Mouse (Mus musculus): Measurements from ENCODE around the gene Pih1d1. TPM values are rescaled to one million over a fixed set of nuclear protein-coding genes. Genes with fewer than 3 reads are reported as not detected.

The Pih1d1 gene
- total RNA-seq, 2 experiments from 2014 or later: 40.0 to 42.4 TPM

DNA sequence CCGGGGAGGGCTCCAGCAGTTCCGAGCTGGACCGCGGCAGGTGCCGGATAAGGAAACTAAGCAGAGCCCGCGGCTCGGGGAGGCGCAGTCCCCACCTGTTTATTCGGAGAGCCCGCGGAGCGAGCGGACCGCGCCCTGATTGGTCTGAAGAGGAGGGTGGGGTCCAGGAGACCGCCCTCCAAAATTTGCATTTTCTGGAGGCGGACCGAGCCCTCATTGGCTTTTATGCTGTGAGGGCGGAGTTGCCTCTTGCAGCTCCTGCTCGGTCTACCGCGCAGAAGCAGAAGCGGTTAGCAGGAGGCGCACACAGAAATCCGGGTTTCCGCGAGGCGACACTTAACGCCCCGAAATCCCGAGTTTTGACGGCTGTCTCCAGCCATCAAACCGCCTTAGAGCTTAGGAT lies 28.1 kb downstream of the Pih1d1 start:
- intact Hi-C loops (cut with DNase I; ENCODE audit: low total_unique reads): no loop called here

DNA sequence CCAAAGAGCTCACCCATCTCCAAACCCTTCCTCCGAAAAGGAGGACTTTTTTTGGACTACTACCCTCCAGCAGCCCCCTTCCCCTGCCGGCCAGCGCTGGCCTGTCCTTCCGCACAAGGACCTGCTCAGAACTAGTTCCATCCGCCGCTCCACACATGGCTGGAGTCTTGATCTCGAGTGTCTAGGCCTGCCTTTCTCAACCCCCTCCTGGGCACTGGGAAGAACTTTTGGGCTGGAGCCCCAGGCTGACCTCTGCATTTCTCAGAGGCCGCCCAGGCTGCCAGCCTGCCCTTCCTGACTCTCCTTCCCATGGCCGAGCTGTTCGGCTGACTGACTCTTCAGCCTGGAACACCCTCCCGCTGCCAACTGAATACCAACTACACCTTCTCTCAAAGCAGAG lies 28.5 kb downstream of the Pih1d1 start:
- DNase-seq: peak; percentile 55
- intact Hi-C loops (cut with DNase I; ENCODE audit: low total_unique reads): no loop called here

More for the DNA sequence above, 28.1 kb downstream of the Pih1d1 start:
- DNase-seq: peak; percentile 87

DNA sequence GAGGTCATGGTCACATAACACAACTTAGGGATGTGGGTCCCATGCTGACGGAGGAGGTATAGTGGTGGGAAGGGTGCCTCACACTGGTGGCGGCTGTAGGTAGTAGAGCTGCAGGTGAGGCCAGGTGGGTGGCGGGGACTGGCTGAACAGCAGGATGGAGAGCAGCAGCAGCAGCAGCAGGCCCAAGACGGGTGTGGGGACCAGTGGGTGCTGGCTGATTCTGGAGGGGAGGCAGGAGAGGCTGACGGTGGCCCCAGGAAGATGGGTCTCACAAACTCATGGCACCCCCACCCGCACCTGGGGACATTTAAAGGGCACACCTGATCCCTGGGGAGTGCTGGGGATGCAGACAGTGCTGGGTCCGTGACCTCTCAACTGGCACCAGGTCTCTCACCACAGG lies 29.6 kb downstream of the Pih1d1 start:
- DNase-seq: no peak
- intact Hi-C loops (cut with DNase I; ENCODE audit: low total_unique reads): no loop called here

DNA sequence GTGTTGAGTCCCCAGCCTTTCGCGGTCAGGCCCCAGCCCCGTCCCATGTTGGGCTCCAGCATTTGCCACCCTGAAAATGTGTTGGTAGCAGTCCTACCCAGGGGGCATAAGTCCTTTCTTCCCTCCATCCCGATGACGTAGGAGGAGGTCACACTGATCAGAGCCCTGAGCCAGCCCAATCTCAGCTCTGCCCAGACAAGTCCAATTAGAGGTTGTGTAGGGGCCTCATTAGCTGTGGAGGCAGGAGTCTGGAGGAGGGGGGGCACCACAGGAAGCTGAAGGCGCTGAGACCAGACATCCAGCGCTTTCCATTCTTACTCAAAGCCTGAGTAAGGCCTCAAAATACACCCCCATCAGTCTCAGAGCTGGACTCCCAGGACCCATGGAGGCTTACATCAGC lies 31.8 kb downstream of the Pih1d1 start:
- intact Hi-C loops (cut with DNase I; ENCODE audit: low total_unique reads): no loop called here
- no peak for DNase-seq

DNA sequence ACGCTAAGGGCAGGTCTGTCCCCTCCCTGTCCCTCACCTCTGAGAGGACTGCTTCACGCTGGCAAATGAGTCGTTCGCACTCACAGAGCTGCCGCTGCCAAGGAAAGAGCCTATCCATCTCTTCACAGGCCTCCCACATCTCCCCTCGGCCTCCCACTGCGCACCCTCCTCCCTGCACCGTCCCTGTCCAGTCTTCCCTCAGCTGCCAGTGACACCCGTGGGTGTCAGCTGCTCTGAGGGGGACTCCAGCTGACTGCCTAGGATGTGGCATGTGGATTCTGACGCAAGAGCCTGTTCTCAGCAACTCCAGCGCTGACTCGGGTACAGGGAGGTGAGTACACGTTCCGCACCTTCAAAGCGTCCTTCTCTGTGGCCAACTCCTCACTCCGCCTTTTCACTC lies 35.5 kb downstream of the Pih1d1 start:
- intact Hi-C loops (cut with DNase I; ENCODE audit: low total_unique reads): no loop called here
- DNase-seq: no peak

DNA sequence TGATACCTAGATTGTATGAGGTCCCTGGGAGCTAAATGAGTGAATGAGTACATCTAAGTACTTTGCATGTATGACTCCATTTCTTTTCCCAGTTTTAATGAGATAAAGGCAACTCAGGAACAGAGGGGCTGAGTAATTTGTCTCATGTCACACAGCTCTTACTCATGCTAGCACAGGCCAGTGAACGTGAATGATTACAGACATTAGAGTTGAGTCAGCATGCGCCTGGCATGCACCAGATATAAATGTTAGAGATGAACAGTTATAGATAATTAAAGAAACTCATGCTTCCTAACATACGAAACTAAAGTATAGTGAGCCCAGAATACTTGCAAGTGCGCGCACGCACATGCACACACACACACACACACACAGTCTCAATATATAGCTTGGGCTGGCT lies 36.1 kb downstream of the Pih1d1 start:
- no peak for DNase-seq
- intact Hi-C loops (cut with DNase I; ENCODE audit: low total_unique reads): no loop called here

DNA sequence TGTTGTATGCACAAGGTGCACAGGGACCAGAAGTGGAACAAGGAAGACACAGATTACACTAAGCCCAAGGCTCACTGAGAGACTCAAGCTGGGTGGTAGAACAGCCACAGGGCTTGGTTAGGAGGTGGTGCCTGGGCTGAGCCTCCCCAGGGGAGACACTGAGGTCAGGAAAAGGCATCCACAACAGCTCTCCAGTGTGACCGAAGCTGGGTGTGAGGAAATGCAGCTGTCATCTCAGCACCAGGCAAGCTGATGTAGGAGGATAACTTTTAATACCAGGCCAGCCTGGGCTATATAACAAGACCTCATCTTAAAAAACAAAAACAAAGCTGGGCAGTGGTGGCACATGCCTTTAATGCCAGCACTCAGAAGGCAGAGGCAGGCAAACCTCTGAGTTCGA lies 37.1 kb downstream of the Pih1d1 start:
- intact Hi-C loops (cut with DNase I; ENCODE audit: low total_unique reads): no loop called here
- DNase-seq: peak; percentile 2

DNA sequence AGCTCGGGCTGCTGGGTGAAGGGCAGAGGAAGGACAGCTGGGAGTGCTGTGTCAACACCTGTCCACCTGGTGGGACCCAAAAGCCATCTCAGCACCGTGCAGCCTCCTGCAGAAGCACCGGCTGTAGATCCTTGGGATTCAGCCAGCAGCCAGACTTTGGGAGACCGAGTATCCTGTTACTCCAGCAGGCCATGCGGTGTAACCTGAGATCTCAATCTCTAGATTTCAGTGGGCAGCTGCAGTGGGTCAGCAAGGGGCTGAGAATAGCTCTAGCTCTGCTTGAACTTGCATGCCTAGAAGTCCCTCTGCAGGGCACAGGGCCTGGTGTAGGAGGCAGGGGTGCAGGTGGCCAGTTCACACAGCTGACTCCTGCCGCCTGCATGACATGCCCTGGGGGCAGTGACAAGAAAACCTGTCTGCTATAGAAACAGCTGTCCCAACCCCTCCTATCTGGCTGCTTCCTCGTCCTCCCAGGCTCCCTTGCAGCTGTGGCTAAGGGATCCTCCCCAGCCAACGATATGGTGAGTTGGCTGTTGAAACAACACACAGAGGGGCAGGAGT lies 37.8 kb downstream of the Pih1d1 start:
- DNase-seq: peak; percentile 73
- intact Hi-C loops (cut with DNase I; ENCODE audit: low total_unique reads): no loop called here

DNA sequence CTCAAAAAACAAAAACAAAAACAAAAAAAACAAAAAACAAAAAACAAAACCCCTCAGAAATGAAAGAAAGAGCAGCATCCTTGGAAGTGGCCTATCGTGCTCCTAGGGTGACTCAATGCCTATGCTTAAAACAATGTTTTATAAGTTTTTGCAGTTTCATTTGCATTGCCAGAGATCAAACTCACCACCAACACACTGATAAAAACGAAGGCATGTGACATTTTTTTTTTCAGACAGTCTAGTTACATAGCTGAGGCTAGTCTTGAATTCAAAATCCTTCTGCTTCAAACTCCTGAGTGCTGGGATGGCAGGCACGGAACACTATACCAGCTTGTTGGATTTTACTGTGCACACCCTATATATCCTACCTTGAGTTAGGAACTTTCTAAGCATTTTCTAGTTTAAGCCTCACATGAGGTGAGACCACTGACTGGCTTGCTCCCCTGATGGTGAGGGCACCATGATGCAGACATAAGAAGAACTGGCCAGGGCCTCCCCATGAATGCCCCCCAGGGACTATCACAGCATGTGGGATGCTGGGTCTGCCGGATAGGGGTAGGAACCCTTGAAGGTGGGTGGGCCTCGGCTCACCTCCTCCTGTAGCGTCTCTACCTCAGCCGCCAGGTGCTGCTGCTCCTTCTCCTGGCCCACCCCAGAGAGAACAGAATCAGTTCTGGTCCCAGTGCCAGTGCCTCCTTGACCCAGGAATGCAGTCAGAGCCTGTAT lies 38.6 kb downstream of the Pih1d1 start:
- intact Hi-C loops (cut with DNase I; ENCODE audit: low total_unique reads): no loop called here
- no peak for DNase-seq

DNA sequence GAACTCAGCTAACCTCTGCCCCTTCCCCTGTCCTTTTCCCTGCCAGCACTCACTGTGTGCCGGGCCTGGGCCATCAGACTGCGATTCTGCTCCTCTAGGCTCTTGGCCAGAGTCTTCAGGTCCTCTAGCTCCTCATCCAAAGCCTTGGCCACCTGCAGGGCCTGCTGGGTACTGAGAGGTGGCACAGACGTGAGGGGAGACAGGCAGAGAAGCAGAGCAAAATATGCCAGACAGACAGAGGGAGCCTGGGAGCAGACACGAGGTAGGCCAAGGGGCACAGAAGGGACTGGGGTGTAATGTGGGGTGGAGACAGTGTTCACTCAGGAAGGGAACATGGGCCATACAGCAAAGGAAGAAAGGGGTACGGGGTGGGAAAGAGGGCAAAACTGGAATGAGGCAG lies 39.3 kb downstream of the Pih1d1 start:
- intact Hi-C loops (cut with DNase I; ENCODE audit: low total_unique reads): no loop called here
- peak; percentile 40 for DNase-seq

DNA sequence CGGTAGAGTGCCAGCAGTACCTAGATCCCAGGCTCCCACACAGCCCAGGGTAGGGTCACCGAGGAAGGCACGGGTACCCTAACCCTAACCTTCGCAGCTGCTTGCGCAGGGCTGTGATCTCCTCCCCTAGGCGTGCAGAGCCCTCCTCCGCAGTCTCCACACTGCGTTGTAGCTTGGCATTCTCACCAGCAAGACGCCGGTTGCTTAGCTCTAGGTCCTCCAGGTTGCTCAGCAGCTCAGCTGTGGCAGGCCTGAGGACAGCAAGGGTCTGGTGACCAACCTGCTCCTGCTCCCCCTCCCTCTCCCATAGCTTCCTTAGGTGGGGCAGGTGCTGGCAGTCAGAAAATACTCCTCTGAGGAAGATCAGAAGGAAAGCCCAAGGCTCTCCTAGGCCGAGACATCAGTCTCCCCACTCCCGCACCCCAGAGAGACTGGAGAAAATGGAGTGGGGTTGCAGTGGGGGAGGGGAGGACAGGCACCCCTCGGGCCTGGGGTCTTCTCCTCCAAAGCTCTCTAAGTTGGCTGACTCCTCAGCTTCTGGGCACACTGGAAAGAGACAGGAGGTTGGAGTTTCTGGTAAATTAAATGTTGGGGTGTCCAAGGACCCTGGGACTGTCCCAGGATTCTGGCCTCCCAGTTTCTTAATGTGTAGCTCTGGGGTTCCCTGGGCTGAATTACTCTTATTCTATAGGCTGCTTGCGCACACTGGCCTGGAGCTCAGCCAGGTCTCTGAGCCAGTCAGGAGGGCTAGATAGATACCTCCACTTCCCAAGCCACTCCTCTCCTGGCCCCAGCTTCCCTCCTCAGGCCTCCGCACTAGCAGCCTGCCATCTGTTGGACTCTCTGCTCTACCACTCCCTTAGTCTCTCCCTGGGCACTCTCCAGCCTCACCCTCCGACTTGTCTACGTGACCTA lies 40.0 kb downstream of the Pih1d1 start:
- intact Hi-C loops (cut with DNase I; ENCODE audit: low total_unique reads): no loop called here
- no peak for DNase-seq

DNA sequence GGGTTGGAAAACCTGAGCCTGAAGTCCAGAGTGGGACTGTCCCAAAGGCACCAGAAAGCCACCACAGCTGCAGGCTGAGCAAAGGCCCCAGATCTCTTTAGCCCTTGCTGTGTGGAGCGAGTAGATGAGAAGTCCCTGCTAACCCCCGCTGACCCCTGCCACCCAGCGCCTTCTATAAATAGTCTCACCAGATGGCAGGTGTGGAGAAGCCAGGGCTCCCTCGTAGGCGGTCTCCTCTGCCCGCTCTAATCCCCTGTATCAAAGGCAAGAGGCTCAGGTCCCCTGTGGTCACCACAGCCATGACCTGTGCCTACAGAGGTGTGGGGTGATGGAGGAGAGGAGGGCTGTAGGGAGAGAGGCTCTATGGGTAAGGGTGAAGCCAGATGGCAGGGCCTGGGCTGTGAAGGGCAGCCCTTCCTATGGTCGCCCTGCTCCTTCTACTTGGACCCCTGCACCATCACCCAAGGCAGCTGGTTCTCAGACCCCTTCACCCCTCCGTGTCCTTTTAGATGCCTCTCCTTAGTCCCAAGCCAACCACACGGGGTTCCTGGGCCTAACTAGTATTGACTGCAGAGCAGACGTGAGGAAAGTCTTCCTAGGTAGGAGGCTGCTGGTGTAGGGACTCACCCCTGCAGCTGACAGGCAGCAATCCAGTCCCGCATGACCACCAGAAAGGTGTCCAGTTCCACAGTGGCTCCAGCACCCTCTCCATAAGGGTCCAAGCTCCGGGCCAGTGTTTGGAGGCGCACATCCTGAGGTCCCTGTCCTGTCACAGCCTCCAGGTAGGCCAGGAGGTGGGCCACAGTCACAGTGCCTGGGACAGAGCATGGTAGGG lies 41.5 kb downstream of the Pih1d1 start:
- intact Hi-C loops (cut with DNase I; ENCODE audit: low total_unique reads): no loop called here
- DNase-seq: peak; percentile 50

DNA sequence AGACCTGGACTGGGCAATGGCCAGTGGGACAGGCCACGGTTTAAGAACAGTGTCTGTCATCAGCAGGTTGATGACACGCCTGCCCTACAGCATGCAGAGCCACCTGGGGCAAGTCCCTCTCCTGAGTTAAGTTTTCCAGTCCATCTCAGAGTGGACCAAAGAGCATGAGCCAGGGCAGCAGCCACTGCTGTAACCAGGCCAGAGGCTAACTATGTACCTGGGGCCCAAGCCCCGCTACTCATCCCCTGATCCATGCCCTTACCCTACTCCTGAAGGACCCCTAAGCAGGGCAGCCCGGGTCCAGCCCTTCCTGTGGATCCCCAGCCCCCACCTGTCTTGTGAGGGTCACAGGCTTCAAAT lies 42.1 kb downstream of the Pih1d1 start:
- no peak for DNase-seq
- intact Hi-C loops (cut with DNase I; ENCODE audit: low total_unique reads): no loop called here

DNA sequence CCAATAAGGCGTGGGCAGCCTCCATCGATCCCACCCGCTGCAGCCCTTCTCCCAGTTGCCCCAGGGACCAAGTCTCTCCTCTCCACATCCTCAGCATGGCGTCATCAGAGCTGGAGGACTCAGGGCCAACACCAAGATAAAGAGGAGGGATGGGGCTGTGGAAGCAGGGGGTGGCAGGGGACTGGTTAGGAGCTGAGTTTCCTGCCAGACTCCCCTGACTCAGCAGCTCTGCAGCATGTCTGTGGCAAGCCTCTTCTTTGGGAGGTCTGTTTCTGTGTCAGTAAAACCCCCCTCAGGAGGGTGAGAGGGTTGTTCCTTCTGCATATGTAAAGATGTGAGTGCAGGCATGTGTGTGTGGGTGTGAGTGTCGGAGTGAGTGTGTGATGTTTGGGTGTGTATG lies 42.9 kb downstream of the Pih1d1 start:
- intact Hi-C loops (cut with DNase I; ENCODE audit: low total_unique reads): no loop called here
- no peak for DNase-seq

DNA sequence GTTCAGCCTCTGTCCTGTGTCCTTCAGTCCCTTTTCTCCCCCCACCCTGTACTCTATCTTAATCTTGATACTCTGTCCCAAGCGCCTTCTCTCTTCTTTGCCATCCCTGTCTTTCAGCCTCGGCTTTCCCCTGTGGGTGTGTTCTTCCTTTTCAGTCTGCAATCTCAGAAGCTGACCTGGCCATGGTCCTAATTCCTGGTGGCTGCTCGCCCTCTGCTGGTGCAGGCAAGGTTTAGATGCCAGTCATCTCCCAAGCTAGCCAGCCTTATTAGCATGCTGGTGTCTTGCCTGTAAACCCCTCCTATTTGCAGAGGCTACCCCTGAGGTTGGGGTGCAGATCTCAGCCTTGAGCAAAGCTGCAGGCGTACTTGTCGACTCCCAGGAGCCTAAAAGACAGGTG lies 44.3 kb downstream of the Pih1d1 start:
- intact Hi-C loops (cut with DNase I; ENCODE audit: low total_unique reads): no loop called here
- DNase-seq: peak; percentile 80

DNA sequence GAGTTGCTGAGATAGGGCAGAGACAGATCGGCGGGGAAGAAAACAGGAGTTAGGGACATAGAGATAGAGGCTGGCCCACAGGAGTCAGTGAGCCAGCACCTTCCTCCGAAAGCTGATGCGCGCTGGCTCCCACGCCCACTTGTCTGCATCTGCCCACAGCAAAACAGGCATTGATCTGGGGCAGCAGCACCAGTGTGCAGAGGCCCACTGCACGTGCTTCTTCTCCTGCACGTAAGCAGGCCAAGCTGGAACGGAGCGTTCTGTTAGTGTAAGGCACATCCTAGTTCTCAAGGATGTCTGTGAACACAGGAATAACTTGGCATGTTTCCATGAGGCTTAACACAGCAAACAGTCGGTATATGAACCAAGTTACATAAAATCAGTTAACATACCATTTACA lies 44.9 kb downstream of the Pih1d1 start:
- DNase-seq: no peak
- intact Hi-C loops (cut with DNase I; ENCODE audit: low total_unique reads): no loop called here

DNA sequence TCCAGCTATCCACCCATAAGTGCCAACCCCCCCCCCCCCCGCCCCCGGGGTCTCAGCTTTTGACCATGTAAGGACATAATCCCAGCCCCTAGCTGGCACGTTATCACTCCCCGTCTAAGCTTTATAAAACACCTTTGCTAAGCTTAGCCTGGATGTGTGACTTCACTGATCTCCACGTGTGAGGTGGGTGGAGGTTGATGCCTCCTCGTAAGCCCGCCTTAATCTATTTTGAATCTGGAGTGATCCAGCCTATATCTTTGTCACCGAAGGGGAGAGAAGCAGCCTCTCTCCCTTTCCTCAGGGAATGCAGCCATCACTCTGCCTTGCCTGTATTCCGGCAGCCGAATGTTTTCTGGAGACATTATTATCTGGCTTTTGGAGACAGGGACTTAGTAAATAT lies 48.6 kb downstream of the Pih1d1 start:
- intact Hi-C loops (cut with DNase I; ENCODE audit: low total_unique reads): no loop called here
- DNase-seq: no peak

DNA sequence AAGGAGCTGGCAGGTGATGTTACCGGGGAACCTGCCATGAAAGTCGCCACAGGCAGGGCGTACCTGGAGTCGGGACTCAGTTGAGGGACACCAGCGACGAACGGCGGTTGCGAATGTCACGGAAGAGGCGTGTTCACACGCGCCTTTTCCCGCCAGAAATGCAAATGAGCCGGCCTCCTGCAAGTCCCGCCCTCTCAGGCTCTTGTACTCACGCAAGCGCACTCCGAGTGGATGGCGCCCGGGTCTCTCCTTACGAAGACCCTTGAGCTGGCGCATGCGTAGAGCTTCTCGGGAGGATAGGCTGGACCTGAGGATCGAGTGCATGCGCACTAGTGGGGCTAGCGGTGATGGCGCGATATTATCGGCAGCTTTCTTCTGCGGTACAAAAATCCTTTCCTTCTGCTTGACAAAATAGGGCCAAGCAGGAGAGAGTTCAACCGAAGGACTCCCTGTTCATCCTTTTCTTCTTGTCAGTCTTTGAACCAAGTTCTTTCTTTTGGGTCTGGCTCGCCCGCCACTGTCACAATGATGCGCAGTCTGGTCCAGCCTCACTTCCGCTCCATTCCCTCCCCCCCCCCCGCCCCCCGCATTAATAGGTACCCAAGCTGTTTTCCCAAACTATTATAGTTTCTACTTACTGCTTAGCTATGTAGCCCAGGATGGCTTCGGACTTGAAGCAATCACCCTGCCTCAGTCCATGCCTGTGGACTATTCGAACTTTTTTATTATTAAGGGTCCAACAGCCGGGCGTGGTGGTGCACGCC lies 50.5 kb downstream of the Pih1d1 start, which contains the start of gene Ccdc155:
Ccdc155 (minus strand) TSS at position 513 of the 764 bp plus-strand sequence.
- DNase-seq: peak; percentile 89
- intact Hi-C loops (cut with DNase I; ENCODE audit: low total_unique reads): no loop called here

DNA sequence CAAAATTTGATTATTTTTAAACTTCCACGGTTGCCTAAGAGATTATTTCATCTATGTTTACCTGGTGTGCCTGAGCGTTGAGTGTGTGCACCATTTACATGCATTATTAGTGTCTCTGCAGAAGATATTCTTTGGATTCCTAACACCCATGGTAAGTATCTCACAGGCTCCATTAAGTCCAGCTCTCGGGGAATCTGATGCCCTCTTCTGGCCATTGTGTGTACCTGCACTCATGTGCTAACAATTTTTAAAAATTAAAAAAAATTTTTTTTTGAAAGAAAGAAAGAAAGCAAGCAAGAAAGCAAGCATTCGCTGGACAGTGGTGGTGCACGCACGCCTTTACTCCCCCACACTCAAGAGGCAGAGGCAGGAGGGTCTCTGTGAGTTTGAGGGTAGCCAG lies 54.2 kb downstream of the Pih1d1 start:
- intact Hi-C loops (cut with DNase I; ENCODE audit: low total_unique reads): no loop called here
- DNase-seq: no peak
